Mouse (Mus musculus) hematopoietic stem cell, adult 5-6 weeks (primary cell): ENCODE measurements around the gene Olfr191. TPM values are rescaled to one million over a fixed set of nuclear protein-coding genes. Genes with fewer than 3 reads are reported as not detected.
"Not testable (repeated sequence)": the region's sequence is repeated elsewhere in the genome, so short reads cannot be mapped to it uniquely, and the experiment has no call there.

Experiments
- ATAC-seq, 2 experiments: fragments of 125-278 bp in 1 of 2; replicated peaks in 1 of 2; 2 replicates each; pipeline ENCODE4 v1.8.0; 2016 to 2017; ENCODE audit warnings: inconsistent platforms in 2 of 2, mild to moderate bottlenecking in 2 of 2, moderate number of reproducible peaks in 2 of 2, low read depth in 1 of 2, moderate TSS enrichment in 1 of 2; ENCODE audit not compliant: low FRiP score in 2 of 2, poor library complexity in 2 of 2, severe bottlenecking in 2 of 2, insufficient read depth in 1 of 2, low TSS enrichment in 1 of 2
- total RNA-seq: library from RNA; stranded (forward); fragments of 172-1452, 232-1000 nt; gene quantifications from 2 replicates; pipeline ENCODE4 v1.2.3, GENCODE M21; 2017

The Olfr191 gene
- total RNA-seq = not detected in 2 replicates

- not testable (repeated sequence) for ATAC-seq
These were observed at the start of gene Olfr191 for GRCm38 (mm10) chr16:59089722-59090121. Olfr191 (minus strand) TSS chr16:59089822.

GRCm38 (mm10) chr16:59130740-59131139, 41.1 kb upstream of the Olfr191 start:
- ATAC-seq = no peak

GRCm38 (mm10) chr16:59120969-59121368, 31.3 kb upstream of the Olfr191 start, which contains the start of gene Olfr194:
Olfr194 (minus strand) TSS chr16:59121069.
- no peak for ATAC-seq

GRCm38 (mm10) chr16:59111781-59112180, 22.2 kb upstream of the Olfr191 start, which contains the start of gene Olfr193:
Olfr193 (minus strand) TSS chr16:59111881.
- no peak for ATAC-seq

- ATAC-seq = not testable (repeated sequence)
These were observed 18.9 kb upstream of the Olfr191 start for GRCm38 (mm10) chr16:59108522-59108921.

GRCm38 (mm10) chr16:59105312-59105711, 15.7 kb upstream of the Olfr191 start:
- ATAC-seq = no peak

GRCm38 (mm10) chr16:59081113-59081512, 8.5 kb downstream of the Olfr191 start:
- ATAC-seq = not testable (repeated sequence)

GRCm38 (mm10) chr16:59077905-59078304, 11.7 kb downstream of the Olfr191 start, which contains the start of gene Olfr190:
Olfr190 (minus strand) TSS chr16:59078005.
- ATAC-seq = no peak

- ATAC-seq = no peak
These were observed 16.1 kb downstream of the Olfr191 start for GRCm38 (mm10) chr16:59073520-59073919.

- ATAC-seq = no peak
These were observed 17.9 kb downstream of the Olfr191 start for GRCm38 (mm10) chr16:59071755-59072154.

- ATAC-seq = not testable (repeated sequence)
These were observed 27.2 kb downstream of the Olfr191 start for GRCm38 (mm10) chr16:59062411-59062810.

GRCm38 (mm10) chr16:59049286-59049685, 40.3 kb downstream of the Olfr191 start:
- not testable (repeated sequence) for ATAC-seq

- ATAC-seq = no peak
These were observed 40.8 kb downstream of the Olfr191 start for GRCm38 (mm10) chr16:59048860-59049259.

GRCm38 (mm10) chr16:59047579-59047978, 42.0 kb downstream of the Olfr191 start:
- ATAC-seq = no peak

GRCm38 (mm10) chr16:59045835-59046234, 43.8 kb downstream of the Olfr191 start:
- ATAC-seq = no peak

GRCm38 (mm10) chr16:59039710-59040109, 49.9 kb downstream of the Olfr191 start, which contains the start of gene Olfr187:
Olfr187 (minus strand) TSS chr16:59039767.
- no peak for ATAC-seq
